Mouse (Mus musculus) kidney, adult 2 months (tissue): Measurements from ENCODE around the gene Ccdc3.

Source experiments
- CTCF ChIP-seq: fragments of 200-500 bp; conservative IDR thresholded peaks from 2 replicates; pipeline ENCODE4 v1.5.1; 2011; ENCODE audit warnings: low read depth, mild to moderate bottlenecking, control low read depth, low read length, moderate library complexity, mixed read lengths; ENCODE audit not compliant: insufficient read depth, insufficient read length
- POLR2A ChIP-seq: fragments of 200-500 bp; IDR thresholded peaks from one replicate; pipeline ENCODE4 v1.6.1; 2011; ENCODE audit warnings: low read depth, low read length, control low read depth

DNA sequence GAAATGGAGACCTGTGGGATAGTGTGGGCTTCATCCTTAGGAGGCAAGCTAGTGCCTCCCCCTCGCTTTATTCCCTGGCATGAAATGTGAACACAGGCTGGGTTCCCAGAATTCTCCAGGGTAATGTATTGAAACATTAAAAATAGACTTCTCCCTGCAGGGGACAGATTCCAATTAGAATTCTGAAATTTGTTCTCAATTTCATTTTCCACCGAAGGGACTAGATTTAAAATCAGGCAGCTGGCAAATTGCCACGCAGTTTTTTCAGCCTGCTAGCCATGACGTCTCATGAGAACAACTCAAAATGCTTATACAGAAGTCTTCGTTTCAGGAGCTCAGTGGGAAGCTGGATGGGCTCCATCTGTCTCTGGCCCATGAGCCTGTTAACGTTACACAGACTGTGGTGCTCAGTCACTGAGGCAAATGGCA is 103.9 kb downstream of the Ccdc3 start:
- TF ChIP-seq CTCF (no peak), POLR2A (no peak)
